Mouse (Mus musculus) ovary, adult 2 months (tissue): ENCODE measurements around the gene Gm8005. TPM values are rescaled to one million over a fixed set of nuclear protein-coding genes. Genes with fewer than 3 reads are reported as not detected.

ENCODE experiments used
- polyA plus RNA-seq: library from polyadenylated mRNA; depleted of rRNA; stranded (reverse); fragments of >200 nt; gene quantifications from 2 replicates; pipeline ENCODE4 v1.2.3, GENCODE M21; 2012; rRNA removed

Gene Gm8005
- not detected in 2 replicates for polyA plus RNA-seq

GRCm38 (mm10) chr14:42439573-42439972 lies at the start of gene Gm8005:
Gene Gm8005 (minus strand): TSS chr14:42439673.

GRCm38 (mm10) chr14:42463581-42463980 lies 24.1 kb upstream of the Gm8005 start, which contains the start of gene Gm8011:
Gene Gm8011 (plus strand): TSS chr14:42463881.

Other genes starting within 250 kb of the Gm8005 start
- not detected in 2 replicates for gene Gm3573, start 248.9 kb downstream of the Gm8005 start, polyA plus RNA-seq
- gene Gm17026, start 179.6 kb downstream of the Gm8005 start, polyA plus RNA-seq = not detected in 2 replicates
- not detected in 2 replicates for gene Gm9611, start 142.3 kb downstream of the Gm8005 start, polyA plus RNA-seq
- not detected in 2 replicates for gene Gm7995, start 129.5 kb downstream of the Gm8005 start, polyA plus RNA-seq
- gene Gm8011, start 24.2 kb upstream of the Gm8005 start, polyA plus RNA-seq = not detected in 2 replicates
- not detected in 2 replicates for gene Gm8020, start 62.7 kb upstream of the Gm8005 start, polyA plus RNA-seq
- not detected in 2 replicates for gene Gm8024, start 84.6 kb upstream of the Gm8005 start, polyA plus RNA-seq
- gene Gm17124, start 160.2 kb upstream of the Gm8005 start, polyA plus RNA-seq = not detected in 2 replicates
- gene Gm3633, start 202.2 kb upstream of the Gm8005 start, polyA plus RNA-seq = not detected in 2 replicates
- gene Gm10378, start 216.3 kb upstream of the Gm8005 start, polyA plus RNA-seq = not detected in 2 replicates